19 mouse cellular contexts compared by ENCODE assay signal in the genomic region with DNA sequence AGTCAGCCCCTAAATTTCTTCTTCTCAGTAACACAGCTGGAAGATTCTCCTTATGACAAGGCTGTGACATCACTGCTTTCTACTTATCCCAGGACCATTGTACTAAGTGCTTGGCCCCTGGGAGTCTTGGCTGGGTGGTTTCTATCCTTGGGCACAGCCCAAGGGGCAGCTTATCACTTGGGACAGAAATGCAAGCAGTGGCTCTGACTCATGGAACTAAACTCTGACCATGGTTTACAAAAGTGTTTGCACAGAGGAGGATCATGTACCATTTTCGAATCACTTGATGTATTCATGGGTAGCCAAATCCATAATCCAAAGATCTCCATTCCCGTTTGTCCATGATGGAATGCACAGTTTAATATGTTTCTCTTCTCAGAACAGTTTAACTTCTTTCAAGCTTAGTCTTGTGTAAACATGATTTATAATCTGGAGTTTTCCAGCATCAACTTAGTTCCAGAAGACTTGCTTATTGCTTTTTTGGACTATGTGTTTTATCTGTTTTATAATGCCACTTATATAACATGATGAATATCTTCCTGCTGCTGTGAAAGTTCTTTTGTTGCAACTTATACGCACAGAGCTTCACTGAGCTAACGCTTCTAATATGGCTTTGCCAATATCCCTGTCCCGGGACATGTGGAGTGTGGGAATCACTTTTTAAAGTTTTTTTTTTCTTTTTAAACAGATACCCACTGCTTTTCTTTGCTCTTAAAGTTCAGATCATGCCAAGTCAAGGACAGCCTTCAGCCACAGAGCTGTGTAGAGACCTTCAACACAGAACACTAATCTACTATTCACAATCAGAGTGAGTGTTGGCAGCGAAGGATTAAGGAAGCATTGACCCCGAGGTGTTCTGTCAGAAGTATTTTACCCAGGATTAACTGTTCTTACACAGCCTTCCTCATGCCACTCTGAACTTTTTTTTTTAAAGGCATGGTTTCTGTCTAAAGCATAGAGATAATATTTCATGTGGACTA.
DNase-seq lines count a peak whose midpoint lies in the region; ATAC-seq and TF ChIP-seq lines count a peak whose summit lies in the region.
"Had no signal": no experiment of that assay in that cellular context is flagged by ENCODE, and none has a peak within 500 bp of the region (broad histone marks: within the 10 kb centered on the region; RNA-seq: fewer than 3 reads in every experiment).

No protein-coding gene starts in this region.

- TF ChIP-seq CTCF in kidney, postnatal 0 days (IDR thresholded peaks at IDR 0.05; ENCODE audit: low read depth), result no peak

- H3K27ac ChIP-seq in kidney, postnatal 0 days, result no peak overlapping the region
- H3K27ac ChIP-seq in hindbrain, embryonic 10.5 days, result no peak overlapping the region
- H3K27ac ChIP-seq: embryonic facial prominence, embryonic 15.5 days; heart, embryonic 10.5 days; limb, embryonic 12.5 days; midbrain, embryonic 12.5 days had no signal

- no peak for ATAC-seq in kidney, postnatal 0 days (replicated peaks; ENCODE audit: low FRiP score, low read depth)
- ATAC-seq: forebrain, embryonic 14.5 days; inflammation-experienced regulatory T-cells, adult 6 months had no signal

- no peak overlapping the region for H3K4me3 ChIP-seq in kidney, postnatal 0 days (replicated peaks; ENCODE audit: low read depth, low read length)
- H3K4me3 ChIP-seq in hindbrain, embryonic 10.5 days, result no peak overlapping the region
- H3K4me3 ChIP-seq: embryonic facial prominence, embryonic 15.5 days; heart, embryonic 10.5 days; limb, embryonic 12.5 days; midbrain, embryonic 12.5 days had no signal

- no peak overlapping the region for H3K4me2 ChIP-seq in kidney, postnatal 0 days (ENCODE audit: low read length)
- H3K4me2 ChIP-seq: embryonic facial prominence, embryonic 15.5 days; limb, embryonic 12.5 days; midbrain, embryonic 12.5 days had no signal

- DNase-seq in kidney, postnatal 0 days (ENCODE audit: low spot score), result peak; percentile 54
- DNase-seq in kidney, postnatal 14 days, result no peak
- DNase-seq in urinary bladder, postnatal 25 days (ENCODE audit: low spot score), result peak; percentile 9
- no peak for DNase-seq in urinary bladder, postnatal 10 days (ENCODE audit: low spot score)
- peak; percentile 15 for DNase-seq in adrenal gland, postnatal 25 days
- no peak for DNase-seq in hindbrain, embryonic 10.5 days (ENCODE audit: low spot score)
- no peak for DNase-seq in left cerebral cortex, postnatal 4 days
- DNase-seq: cerebellum, adult 11-12 months; heart, postnatal 4 days; layer of hippocampus, postnatal 36 days; right cerebral cortex, postnatal 4 days; thymus, postnatal 36 days had no signal

- H3K9ac ChIP-seq in kidney, postnatal 0 days (ENCODE audit: low read depth, low read length), result no peak overlapping the region
- H3K9ac ChIP-seq: embryonic facial prominence, embryonic 15.5 days; limb, embryonic 12.5 days; midbrain, embryonic 12.5 days had no signal

- H3K9me3 ChIP-seq in kidney, postnatal 0 days (replicated peaks; ENCODE audit: low read length), result no peaks in the 10 kb centered on the region
- no peaks in the 10 kb centered on the region for H3K9me3 ChIP-seq in hindbrain, embryonic 10.5 days
- H3K9me3 ChIP-seq: embryonic facial prominence, embryonic 15.5 days; heart, embryonic 10.5 days; limb, embryonic 12.5 days; midbrain, embryonic 12.5 days had no signal

- H3K4me1 ChIP-seq in kidney, postnatal 0 days (replicated peaks; ENCODE audit: insufficient read depth, low read length), result no peaks in the 10 kb centered on the region
- no peaks in the 10 kb centered on the region for H3K4me1 ChIP-seq in hindbrain, embryonic 10.5 days (replicated peaks)
- H3K4me1 ChIP-seq: heart, embryonic 10.5 days; midbrain, embryonic 12.5 days had no signal

- intact Hi-C loops in left cerebral cortex, postnatal 4 days (cut with DNase I), result no loop called here

- H3K36me3 ChIP-seq in kidney, postnatal 0 days (ENCODE audit: insufficient read depth, low read length), result no peaks in the 10 kb centered on the region
- H3K36me3 ChIP-seq in hindbrain, embryonic 10.5 days, result no peaks in the 10 kb centered on the region
- H3K36me3 ChIP-seq: embryonic facial prominence, embryonic 15.5 days; heart, embryonic 10.5 days; limb, embryonic 12.5 days; midbrain, embryonic 12.5 days had no signal

- no peaks in the 10 kb centered on the region for H3K27me3 ChIP-seq in kidney, postnatal 0 days (ENCODE audit: insufficient read depth, low read length)
- no peaks in the 10 kb centered on the region for H3K27me3 ChIP-seq in hindbrain, embryonic 10.5 days (ENCODE audit: insufficient read depth, poor library complexity, severe bottlenecking)
- H3K27me3 ChIP-seq: CH12.LX; embryonic facial prominence, embryonic 15.5 days; midbrain, embryonic 12.5 days had no signal

- WGBS in kidney, postnatal 0 days, result 61% methylated on average over 7 of the region's 7 CpGs
- WGBS in hindbrain, embryonic 10.5 days, result 87% methylated on average over 7 of the region's 7 CpGs

Comparison
In these comparisons a context has a peak if more than half of its experiments do, and no peak if none do; other contexts are left out.
1. DNase-seq: peak in kidney, postnatal 0 days (single experiment), urinary bladder, postnatal 25 days (single experiment) and adrenal gland, postnatal 25 days (single experiment); none in kidney, postnatal 14 days (single experiment), urinary bladder, postnatal 10 days (single experiment), hindbrain, embryonic 10.5 days (single experiment) and left cerebral cortex, postnatal 4 days (single experiment).